Mouse (Mus musculus): ENCODE measurements around the gene Sidt2.

DNA sequence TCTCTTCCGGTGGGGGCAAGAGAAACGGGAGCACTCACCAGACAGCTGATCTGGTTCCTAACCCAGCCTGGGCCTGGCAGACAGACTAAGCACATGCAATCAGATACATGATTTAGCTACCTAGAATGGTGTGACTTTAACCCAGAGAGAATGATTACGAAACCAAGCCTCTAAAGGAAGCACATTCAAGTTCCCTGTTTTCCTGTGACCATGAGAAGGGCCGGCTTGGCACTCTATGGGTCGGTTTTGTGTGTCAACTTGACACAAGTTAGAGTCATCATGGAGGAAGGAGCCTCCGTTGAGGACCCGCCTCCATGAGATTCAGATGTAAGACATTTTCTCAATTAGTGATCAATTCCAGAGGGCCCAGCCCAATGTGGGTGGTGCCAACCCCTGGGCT lies 4.6 kb upstream of the Sidt2 start:
- no peak for TF ChIP-seq CTCF (IDR thresholded peaks at IDR 0.05; ENCODE audit: low read depth)
- no peak for TF ChIP-seq EP300 (IDR thresholded peaks at IDR 0.05; ENCODE audit: low read depth)

Measured in heart, postnatal 0 days (tissue).